Mouse (Mus musculus) hindbrain, embryonic 15.5 days (tissue): ENCODE results near the gene Rbm39. TPM values are rescaled to one million over a fixed set of nuclear protein-coding genes. Genes with fewer than 3 reads are reported as not detected.

ENCODE experiments used
- ATAC-seq: fragments of 200-750 bp; cut with Nextera tagmentation; 2 replicates; pipeline ENCODE4 v1.8.0; 2017; ENCODE audit warnings: low read depth, moderate number of reproducible peaks, moderate TSS enrichment; ENCODE audit not compliant: low FRiP score
- H3K27ac ChIP-seq: fragments of 300-500 bp; sonication (generic); replicated peaks from 2 replicates; pipeline ENCODE4 v1.5.1; 2015; ENCODE audit warnings: mild to moderate bottlenecking, inconsistent platforms
- H3K27me3 ChIP-seq: fragments of 300-500 bp; sonication (generic); 2 replicates; pipeline ENCODE4 v1.6.1; 2015; ENCODE audit warnings: control low read depth, inconsistent platforms
- H3K36me3 ChIP-seq: fragments of 300-500 bp; sonication (generic); 2 replicates; pipeline ENCODE4 v1.6.1; 2015; ENCODE audit warnings: control low read depth, inconsistent platforms
- H3K4me1 ChIP-seq: fragments of 300-500 bp; sonication (generic); replicated peaks from 2 replicates; pipeline ENCODE4 v1.6.1; 2015; ENCODE audit warnings: control low read depth, inconsistent platforms
- H3K4me2 ChIP-seq: fragments of 300-500 bp; sonication (generic); 2 replicates; pipeline ENCODE4 v1.6.1; 2015; ENCODE audit warnings: moderate library complexity, mild to moderate bottlenecking, inconsistent platforms
- H3K4me3 ChIP-seq: fragments of 300-500 bp; sonication (generic); 2 replicates; pipeline ENCODE4 v1.5.1; 2015; ENCODE audit warnings: mild to moderate bottlenecking, inconsistent platforms
- H3K9ac ChIP-seq: fragments of 300-500 bp; sonication (generic); 2 replicates; pipeline ENCODE4 v1.6.1; 2015; ENCODE audit warnings: inconsistent platforms
- H3K9me3 ChIP-seq: fragments of 300-500 bp; sonication (generic); 2 replicates; pipeline ENCODE4 v1.6.1; 2016; ENCODE audit warnings: control low read depth, inconsistent platforms
- WGBS: fragments of 180-500 bp; shearing (Covaris S2); methylation state at CpG from one replicate; pipeline ENCODE4 v1.1.7; 2015; 5-methylcytosine and 5-hydroxymethylcytosine counted together
- polyA plus RNA-seq: library from polyadenylated mRNA; unstranded; fragments of >200 nt; fragmentation: Nextera tagmentation; extraction: Ambion mirVana; gene quantifications from 2 replicates; pipeline ENCODE4 v1.2.1, GENCODE M21; 2015

Gene Rbm39
- polyA plus RNA-seq, 1 experiment from 2014 or later, result 423 TPM

GRCm38 (mm10) chr2:156179046-156179795 lies 817 bp downstream of the Rbm39 start:
- H3K27me3 ChIP-seq, result no peaks in the 10 kb centered on the region
- peak overlapping the region; percentile 88 for H3K4me3 ChIP-seq
- H3K36me3 ChIP-seq, result peaks cover 25% of the 10 kb centered on the region
- peak overlapping the region; percentile 98 for H3K27ac ChIP-seq
- H3K4me2 ChIP-seq, result peak overlapping the region; percentile 77
- peak; percentile 14 for ATAC-seq
- peak overlapping the region; percentile 89 for H3K9ac ChIP-seq
- H3K4me1 ChIP-seq, result peaks cover 39% of the 10 kb centered on the region
- H3K9me3 ChIP-seq, result no peaks in the 10 kb centered on the region
- 1% methylated on average over 47 of the region's 47 CpGs for WGBS

- 70% methylated on average over 7 of the region's 7 CpGs for WGBS
- peaks cover 31% of the 10 kb centered on the region for H3K36me3 ChIP-seq
- ATAC-seq, result no peak
- H3K4me2 ChIP-seq, result peak overlapping the region; percentile 77
- H3K9ac ChIP-seq, result 0 out of 2 replicates have a peak overlapping the region, but pooled peaks have one; percentile 3
- H3K9me3 ChIP-seq, result no peaks in the 10 kb centered on the region
- H3K27me3 ChIP-seq, result no peaks in the 10 kb centered on the region
- peak overlapping the region; percentile 88; the same call in 1 of the 2 replicates for H3K4me3 ChIP-seq
- H3K27ac ChIP-seq, result no peak overlapping the region
- H3K4me1 ChIP-seq, result peaks cover 39% of the 10 kb centered on the region
These were observed 2.4 kb downstream of the Rbm39 start for GRCm38 (mm10) chr2:156177651-156178050.

- no peak overlapping the region for H3K4me2 ChIP-seq
- H3K9me3 ChIP-seq, result no peaks in the 10 kb centered on the region
- H3K27ac ChIP-seq, result no peak overlapping the region
- no peak overlapping the region for H3K4me3 ChIP-seq
- 92% methylated on average over 6 of the region's 6 CpGs for WGBS
- no peaks in the 10 kb centered on the region for H3K27me3 ChIP-seq
- ATAC-seq, result no peak
- H3K36me3 ChIP-seq, result peaks cover 36% of the 10 kb centered on the region
- H3K4me1 ChIP-seq, result peaks cover 39% of the 10 kb centered on the region
- no peak overlapping the region for H3K9ac ChIP-seq
These were observed 3.0 kb downstream of the Rbm39 start for GRCm38 (mm10) chr2:156177079-156177478.

- Histone ChIP-seq H3K9ac (no peak overlapping the region), H3K4me1 (no peaks in the 10 kb centered on the region), H3K36me3 (peaks cover 81% of the 10 kb centered on the region), H3K4me2 (no peak overlapping the region), H3K27ac (no peak overlapping the region), H3K4me3 (no peak overlapping the region), H3K9me3 (no peaks in the 10 kb centered on the region), H3K27me3 (no peaks in the 10 kb centered on the region)
- 93% methylated on average over 5 of the region's 5 CpGs for WGBS
- ATAC-seq, result no peak
These were observed 13.5 kb downstream of the Rbm39 start for GRCm38 (mm10) chr2:156166557-156166956.

- no peak overlapping the region for H3K27ac ChIP-seq
- no peak overlapping the region for H3K9ac ChIP-seq
- peaks cover 77% of the 10 kb centered on the region for H3K36me3 ChIP-seq
- H3K27me3 ChIP-seq, result no peaks in the 10 kb centered on the region
- 100% methylated on average over 1 of the region's 1 CpGs for WGBS
- no peaks in the 10 kb centered on the region for H3K4me1 ChIP-seq
- H3K4me3 ChIP-seq, result no peak overlapping the region
- no peak for ATAC-seq
- H3K4me2 ChIP-seq, result no peak overlapping the region
- H3K9me3 ChIP-seq, result no peaks in the 10 kb centered on the region
These were observed 14.6 kb downstream of the Rbm39 start for GRCm38 (mm10) chr2:156165478-156165877.

- H3K27me3 ChIP-seq, result no peaks in the 10 kb centered on the region
- no peak overlapping the region for H3K9ac ChIP-seq
- H3K27ac ChIP-seq, result no peak overlapping the region
- H3K36me3 ChIP-seq, result peaks cover 63% of the 10 kb centered on the region
- no peaks in the 10 kb centered on the region for H3K9me3 ChIP-seq
- ATAC-seq, result no peak
- H3K4me3 ChIP-seq, result no peak overlapping the region
- no peaks in the 10 kb centered on the region; the same call in 1 of the 2 replicates for H3K4me1 ChIP-seq
- H3K4me2 ChIP-seq, result no peak overlapping the region
These were observed 28.5 kb downstream of the Rbm39 start for GRCm38 (mm10) chr2:156151538-156151937.

GRCm38 (mm10) chr2:156147316-156147915 lies 32.6 kb downstream of the Rbm39 start:
- Histone ChIP-seq H3K9me3 (no peaks in the 10 kb centered on the region), H3K4me2 (no peak overlapping the region), H3K4me3 (no peak overlapping the region), H3K4me1 (peaks cover 23% of the 10 kb centered on the region), H3K36me3 (peaks cover 44% of the 10 kb centered on the region), H3K9ac (no peak overlapping the region), H3K27me3 (no peaks in the 10 kb centered on the region), H3K27ac (no peak overlapping the region)
- ATAC-seq, result no peak
- 91% methylated on average over 3 of the region's 3 CpGs for WGBS

- peaks cover 44% of the 10 kb centered on the region for H3K36me3 ChIP-seq
These were observed 33.6 kb downstream of the Rbm39 start for GRCm38 (mm10) chr2:156146272-156146989.

GRCm38 (mm10) chr2:156145486-156146130 lies 34.4 kb downstream of the Rbm39 start:
- ATAC-seq, result no peak
- Histone ChIP-seq H3K36me3 (peaks cover 39% of the 10 kb centered on the region), H3K9me3 (no peaks in the 10 kb centered on the region), H3K9ac (no peak overlapping the region), H3K4me1 (peaks cover 23% of the 10 kb centered on the region), H3K27ac (no peak overlapping the region), H3K4me3 (peak overlapping the region; percentile 93; the same call in 1 of the 2 replicates), H3K4me2 (peak overlapping the region; percentile 84), H3K27me3 (no peaks in the 10 kb centered on the region)
- WGBS, result 62% methylated on average over 11 of the region's 11 CpGs

More at GRCm38 (mm10) chr2:156146272-156146989, 33.6 kb downstream of the Rbm39 start:
- 73% methylated on average over 5 of the region's 5 CpGs for WGBS
- no peak overlapping the region for H3K4me3 ChIP-seq
- H3K9ac ChIP-seq, result no peak overlapping the region
- no peak overlapping the region for H3K4me2 ChIP-seq
- no peaks in the 10 kb centered on the region for H3K27me3 ChIP-seq
- no peak for ATAC-seq
- H3K27ac ChIP-seq, result no peak overlapping the region
- peaks cover 23% of the 10 kb centered on the region for H3K4me1 ChIP-seq
- no peaks in the 10 kb centered on the region for H3K9me3 ChIP-seq

GRCm38 (mm10) chr2:156143953-156144724 lies 35.9 kb downstream of the Rbm39 start, which contains the start of the genes Romo1 and Nfs1:
Romo1 (plus strand) TSS chr2:156144039.
Nfs1 (minus strand) TSS chr2:156144186.
- WGBS, result under 1% methylated on average over 70 of the region's 70 CpGs
- Histone ChIP-seq H3K27me3 (no peaks in the 10 kb centered on the region), H3K4me1 (peaks cover 23% of the 10 kb centered on the region), H3K36me3 (peaks cover 29% of the 10 kb centered on the region), H3K4me2 (peak within 1 kb of the TSS; percentile 84), H3K9ac (peak within 1 kb of the TSS; percentile 93), H3K9me3 (no peaks in the 10 kb centered on the region), H3K27ac (peak within 1 kb of the TSS; percentile 95), H3K4me3 (peak within 1 kb of the TSS; percentile 93)
- peak; percentile 98 for ATAC-seq

GRCm38 (mm10) chr2:156143367-156143766 lies 36.7 kb downstream of the Rbm39 start:
- H3K36me3 ChIP-seq, result peaks cover 24% of the 10 kb centered on the region
- no peaks in the 10 kb centered on the region for H3K9me3 ChIP-seq
- peak overlapping the region; percentile 95 for H3K27ac ChIP-seq
- peak overlapping the region; percentile 93 for H3K9ac ChIP-seq
- 4% methylated on average over 16 of the region's 16 CpGs for WGBS
- H3K4me1 ChIP-seq, result peaks cover 23% of the 10 kb centered on the region
- H3K4me3 ChIP-seq, result peak overlapping the region; percentile 93
- H3K27me3 ChIP-seq, result no peaks in the 10 kb centered on the region
- no peak for ATAC-seq
- peak overlapping the region; percentile 84 for H3K4me2 ChIP-seq
